Mouse (Mus musculus) brain, embryonic 14.5 days (tissue): ENCODE measurements around the gene Vps13d.

ENCODE experiments used
- CTCF ChIP-seq: fragments of 200-500 bp; IDR thresholded peaks from 2 replicates; pipeline ENCODE4 v1.5.1; 2012; ENCODE audit warnings: inconsistent platforms, mild to moderate bottlenecking, moderate library complexity, borderline replicate concordance; ENCODE audit not compliant: insufficient read depth, insufficient read length; ENCODE audit errors: extremely low read depth
- POLR2A ChIP-seq: fragments of 200-500 bp; IDR thresholded peaks from 2 replicates; pipeline ENCODE4 v1.6.1; 2012; ENCODE audit warnings: mild to moderate bottlenecking, inconsistent platforms, borderline replicate concordance; ENCODE audit not compliant: poor library complexity, insufficient read depth, insufficient read length, severe bottlenecking; ENCODE audit errors: extremely low read depth

GRCm38 (mm10) chr4:144931167-144931566 is 263.6 kb downstream of the Vps13d start:
- TF ChIP-seq CTCF, result no peak
- TF ChIP-seq POLR2A, result no peak
